Mouse (Mus musculus) midbrain, embryonic 15.5 days (tissue): Measurements from ENCODE around the gene Vdac1. TPM values are rescaled to one million over a fixed set of nuclear protein-coding genes. Genes with fewer than 3 reads are reported as not detected.

Source experiments
- ATAC-seq: fragments of 200-750 bp; cut with Nextera tagmentation; replicated peaks from 2 replicates; pipeline ENCODE4 v1.8.0; 2017; ENCODE audit warnings: moderate TSS enrichment
- H3K27ac ChIP-seq: fragments of 300-500 bp; sonication (generic); 2 replicates; pipeline ENCODE4 v1.5.1; 2015; ENCODE audit warnings: mild to moderate bottlenecking, inconsistent platforms
- H3K27me3 ChIP-seq: fragments of 300-500 bp; sonication (generic); replicated peaks from 2 replicates; pipeline ENCODE4 v1.6.1; 2015; ENCODE audit warnings: inconsistent platforms
- H3K36me3 ChIP-seq: fragments of 300-500 bp; sonication (generic); replicated peaks from 2 replicates; pipeline ENCODE4 v1.6.1; 2015; ENCODE audit warnings: inconsistent platforms
- H3K4me1 ChIP-seq: fragments of 300-500 bp; sonication (generic); 2 replicates; pipeline ENCODE4 v1.6.1; 2015; ENCODE audit warnings: inconsistent platforms
- H3K4me2 ChIP-seq: fragments of 300-500 bp; sonication (generic); 2 replicates; pipeline ENCODE4 v1.6.1; 2015; ENCODE audit warnings: inconsistent platforms, mild to moderate bottlenecking, moderate library complexity
- H3K4me3 ChIP-seq: fragments of 300-500 bp; sonication (generic); 2 replicates; pipeline ENCODE4 v1.5.1; 2015; ENCODE audit warnings: mild to moderate bottlenecking, inconsistent platforms
- H3K9ac ChIP-seq: fragments of 300-500 bp; sonication (generic); 2 replicates; pipeline ENCODE4 v1.6.1; 2015; ENCODE audit warnings: mild to moderate bottlenecking, inconsistent platforms
- H3K9me3 ChIP-seq: fragments of 300-500 bp; sonication (generic); 2 replicates; pipeline ENCODE4 v1.6.1; 2016; ENCODE audit warnings: inconsistent platforms
- WGBS: fragments of 180-500 bp; shearing (Covaris S2); methylation state at CpG from one replicate; pipeline ENCODE4 v1.1.7; 2015; ENCODE audit warnings: mixed read lengths; 5-methylcytosine and 5-hydroxymethylcytosine counted together
- polyA plus RNA-seq: library from polyadenylated mRNA; unstranded; fragments of >200 nt; fragmentation: Nextera tagmentation; extraction: Ambion mirVana; gene quantifications from 2 replicates; pipeline ENCODE4 v1.2.1, GENCODE M21; 2015

Gene Vdac1
- polyA plus RNA-seq, 1 experiment from 2014 or later, result 335 TPM

DNA sequence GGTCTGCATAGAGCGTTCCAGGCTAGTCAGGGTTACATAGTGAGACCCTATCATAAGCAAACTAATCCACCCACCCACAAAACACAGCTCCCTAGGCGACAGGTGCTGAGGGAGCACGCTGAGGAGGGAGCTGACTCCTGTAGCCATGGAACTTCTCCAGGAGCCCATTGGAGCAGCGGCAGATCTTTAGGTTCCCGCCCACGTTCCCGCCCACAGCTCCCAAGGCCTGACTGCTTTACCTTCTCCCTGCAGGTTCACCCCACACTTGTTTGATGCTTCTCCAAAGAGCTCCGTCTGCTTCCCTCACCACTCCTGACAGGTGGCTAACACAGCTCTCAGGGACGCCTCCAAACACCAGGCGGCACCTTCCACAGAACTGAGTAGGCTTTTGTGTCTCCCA, 76.5 kb downstream of the Vdac1 start:
- H3K27me3 ChIP-seq, result no peaks in the 10 kb centered on the region
- no peak overlapping the region for H3K27ac ChIP-seq
- H3K36me3 ChIP-seq, result no peaks in the 10 kb centered on the region
- no peaks in the 10 kb centered on the region for H3K9me3 ChIP-seq
- H3K4me3 ChIP-seq, result no peak overlapping the region
- no peaks in the 10 kb centered on the region; the same call in 1 of the 2 replicates for H3K4me1 ChIP-seq
- H3K9ac ChIP-seq, result no peak overlapping the region
- WGBS, result 24% methylated on average over 10 of the region's 10 CpGs
- ATAC-seq, result no peak
- no peak overlapping the region for H3K4me2 ChIP-seq

Other genes with a start within 250 kb of the Vdac1 start
- gene Olfr1373, start 215.3 kb upstream of the Vdac1 start, polyA plus RNA-seq, result not detected in 2 replicates
- gene Olfr1371, start 146.9 kb upstream of the Vdac1 start, polyA plus RNA-seq, result not detected in 2 replicates
- gene Skp1a, start 128.9 kb upstream of the Vdac1 start, polyA plus RNA-seq, result 905 and 933 TPM in 2 replicates
- gene Tcf7, start 77.8 kb upstream of the Vdac1 start, polyA plus RNA-seq, result 5.1 and 5.5 TPM in 2 replicates
- 129 TPM in 2 replicates for gene 9530068E07Rik, start 35.6 kb downstream of the Vdac1 start, polyA plus RNA-seq